ENCODE assay signal across 10 mouse cellular contexts in genomic region chr1:59485803-59486202, GRCm38 (mm10). TPM values are rescaled to one million over a fixed set of nuclear protein-coding genes. Genes with fewer than 3 reads are reported as not detected.
A peak's percentile ranks its signal among the peaks of the same experiment; 100 is the strongest.
DNase-seq lines count a peak whose midpoint lies in the region; ATAC-seq lines count a peak whose summit lies in the region.
"Had no signal": no experiment of that assay in that cellular context is flagged by ENCODE, and none has a peak within 500 bp of the region (broad histone marks: within the 10 kb centered on the region; RNA-seq: fewer than 3 reads in every experiment).

No protein-coding gene starts in this region.

- H3K4me3 ChIP-seq in heart, embryonic 16.5 days (ENCODE audit: low read length): peak overlapping the region; percentile 79
- peak overlapping the region; percentile 94 for H3K4me3 ChIP-seq in embryonic facial prominence, embryonic 12.5 days
- peak overlapping the region; percentile 80 for H3K4me3 ChIP-seq in intestine, embryonic 15.5 days (replicated peaks)
- peak overlapping the region; percentile 52 for H3K4me3 ChIP-seq in midbrain, embryonic 15.5 days

- 72% methylated on average over 4 of the region's 4 CpGs for WGBS in heart, embryonic 16.5 days
- WGBS in embryonic facial prominence, embryonic 12.5 days: 16% methylated on average over 4 of the region's 4 CpGs
- 45% methylated on average over 4 of the region's 4 CpGs for WGBS in intestine, embryonic 15.5 days
- 31% methylated on average over 4 of the region's 4 CpGs for WGBS in midbrain, embryonic 15.5 days

- no peak for ATAC-seq in heart, embryonic 16.5 days (replicated peaks; ENCODE audit: extremely low read depth, insufficient read depth, low FRiP score)
- ATAC-seq in embryonic facial prominence, embryonic 12.5 days (ENCODE audit: insufficient number of reproducible peaks, insufficient read depth, low FRiP score, low TSS enrichment): no peak
- ATAC-seq in intestine, embryonic 15.5 days: no peak
- ATAC-seq in midbrain, embryonic 15.5 days (replicated peaks): no peak
- no peak for ATAC-seq in megakaryocyte progenitor cell, adult 5-6 weeks (replicated peaks; ENCODE audit: poor library complexity)

- H3K9ac ChIP-seq in heart, embryonic 16.5 days (ENCODE audit: low read length): no peak overlapping the region; the same call in 1 of the 2 replicates
- H3K9ac ChIP-seq in embryonic facial prominence, embryonic 12.5 days: peak overlapping the region; percentile 99
- H3K9ac ChIP-seq in intestine, embryonic 15.5 days: no peak overlapping the region
- H3K9ac ChIP-seq in midbrain, embryonic 15.5 days: no peak overlapping the region

- peaks cover 10% of the 10 kb centered on the region for H3K27me3 ChIP-seq in heart, embryonic 16.5 days (ENCODE audit: control insufficient read depth, insufficient read depth, low read length)
- H3K27me3 ChIP-seq in embryonic facial prominence, embryonic 12.5 days: no peaks in the 10 kb centered on the region
- H3K27me3 ChIP-seq in intestine, embryonic 15.5 days (replicated peaks): no peaks in the 10 kb centered on the region
- peaks cover 22% of the 10 kb centered on the region for H3K27me3 ChIP-seq in midbrain, embryonic 15.5 days (replicated peaks)

- no peaks in the 10 kb centered on the region for H3K9me3 ChIP-seq in heart, embryonic 16.5 days (replicated peaks; ENCODE audit: control insufficient read depth, low read length)
- H3K9me3 ChIP-seq in embryonic facial prominence, embryonic 12.5 days: no peaks in the 10 kb centered on the region
- no peaks in the 10 kb centered on the region for H3K9me3 ChIP-seq in intestine, embryonic 15.5 days
- no peaks in the 10 kb centered on the region for H3K9me3 ChIP-seq in midbrain, embryonic 15.5 days

- H3K4me2 ChIP-seq in heart, embryonic 16.5 days (ENCODE audit: low read depth, low read length): peak overlapping the region; percentile 99
- H3K4me2 ChIP-seq in embryonic facial prominence, embryonic 12.5 days (replicated peaks): peak overlapping the region; percentile 95
- peak overlapping the region; percentile 94 for H3K4me2 ChIP-seq in intestine, embryonic 15.5 days (replicated peaks)
- peak overlapping the region; percentile 91 for H3K4me2 ChIP-seq in midbrain, embryonic 15.5 days

- H3K4me1 ChIP-seq in heart, embryonic 16.5 days (ENCODE audit: control insufficient read depth, insufficient read depth, low read length): peaks cover 36% of the 10 kb centered on the region
- H3K4me1 ChIP-seq in embryonic facial prominence, embryonic 12.5 days: peaks cover 44% of the 10 kb centered on the region
- H3K4me1 ChIP-seq in intestine, embryonic 15.5 days (replicated peaks): peaks cover 52% of the 10 kb centered on the region
- peaks cover 62% of the 10 kb centered on the region for H3K4me1 ChIP-seq in midbrain, embryonic 15.5 days

- no peak for DNase-seq in heart, adult 11 months
- no peak for DNase-seq in right cerebral cortex, postnatal 4 days
- no peak for DNase-seq in frontal cortex, postnatal 25 days (ENCODE audit: low spot score in 2 of 2)
- DNase-seq: gastrocnemius, postnatal 14 days; lung, adult 2 months had no signal

- no peak overlapping the region for H3K27ac ChIP-seq in heart, embryonic 16.5 days (ENCODE audit: low read length)
- no peak overlapping the region for H3K27ac ChIP-seq in embryonic facial prominence, embryonic 12.5 days
- H3K27ac ChIP-seq in intestine, embryonic 15.5 days: no peak overlapping the region
- H3K27ac ChIP-seq in midbrain, embryonic 15.5 days: no peak overlapping the region

- no peaks in the 10 kb centered on the region for H3K36me3 ChIP-seq in heart, embryonic 16.5 days (ENCODE audit: control insufficient read depth, insufficient read depth)
- H3K36me3 ChIP-seq in embryonic facial prominence, embryonic 12.5 days: 0 out of 2 replicates have a peak, but pooled peaks cover 10% of the 10 kb centered on the region
- no peaks in the 10 kb centered on the region for H3K36me3 ChIP-seq in intestine, embryonic 15.5 days
- H3K36me3 ChIP-seq in midbrain, embryonic 15.5 days (replicated peaks): no peaks in the 10 kb centered on the region

RNA-seq across cellular contexts. Expression of gene Fzd7, which starts 3.6 kb away (rescaled TPM):
- 2.9 and 3.2 TPM in 2 replicates for polyA plus RNA-seq in heart, embryonic 16.5 days (2015; fragmentation: Nextera tagmentation; extraction: Ambion mirVana)
- polyA plus RNA-seq in embryonic facial prominence, embryonic 12.5 days (2016; fragmentation: Nextera tagmentation; extraction: Ambion mirVana): 26.3 and 28.5 TPM in 2 replicates
- 6.3 and 7.5 TPM in 2 replicates for polyA plus RNA-seq in intestine, embryonic 15.5 days (2015; fragmentation: Nextera tagmentation; extraction: Ambion mirVana)
- polyA plus RNA-seq in midbrain, embryonic 15.5 days (2015; fragmentation: Nextera tagmentation; extraction: Ambion mirVana): 3.0 and 3.3 TPM in 2 replicates
- total RNA-seq in megakaryocyte progenitor cell, adult 5-6 weeks (2015): 6.7 and 7.5 TPM in 2 replicates
- 4.2 and 7.0 TPM in 2 replicates for total RNA-seq in megakaryocyte progenitor cell, adult 5-6 weeks (2017)

RNA-seq across cellular contexts. Expression of gene Gm973, which starts 30.3 kb away (rescaled TPM):
- 0.10 and 0.41 TPM in 2 replicates for polyA plus RNA-seq in heart, embryonic 16.5 days (2015; fragmentation: Nextera tagmentation; extraction: Ambion mirVana)
- polyA plus RNA-seq in embryonic facial prominence, embryonic 12.5 days (2016; fragmentation: Nextera tagmentation; extraction: Ambion mirVana): 0.67 and 0.82 TPM in 2 replicates
- 0.43 and 0.76 TPM in 2 replicates for polyA plus RNA-seq in intestine, embryonic 15.5 days (2015; fragmentation: Nextera tagmentation; extraction: Ambion mirVana)
- 10.9 and 14.8 TPM in 2 replicates for polyA plus RNA-seq in midbrain, embryonic 15.5 days (2015; fragmentation: Nextera tagmentation; extraction: Ambion mirVana)
- 0.30 TPM in 1 of 2 replicates, not detected in the other for total RNA-seq in megakaryocyte progenitor cell, adult 5-6 weeks (2015)
- total RNA-seq in megakaryocyte progenitor cell, adult 5-6 weeks (2017): 0.20 TPM in 1 of 2 replicates, not detected in the other
